In genomic region chr14:76217178-76217500, GRCm38 (mm10) we compare ENCODE assay signal across 11 mouse cellular contexts.
A peak's percentile ranks its signal among the peaks of the same experiment; 100 is the strongest.
DNase-seq lines count a peak whose midpoint lies in the region; ATAC-seq lines count a peak whose summit lies in the region.
"Had no signal": no experiment of that assay in that cellular context is flagged by ENCODE, and none has a peak within 500 bp of the region (broad histone marks: within the 10 kb centered on the region; RNA-seq: fewer than 3 reads in every experiment).

No protein-coding gene starts in this region.

- DNase-seq in heart, adult 9 months (ENCODE audit: low spot score in 2 of 2) = no peak
- peak; percentile 75 for DNase-seq in T-cell, adult 2 months (ENCODE audit: low spot score)
- DNase-seq in testis, postnatal 10 days (ENCODE audit: low spot score) = peak; percentile 32
- DNase-seq in heart, postnatal 36 days = no peak
- DNase-seq: adrenal gland, adult 8-10 months; cerebellum, adult 8-10 months; midbrain, embryonic 14.5 days had no signal

- peaks cover 2% of the 10 kb centered on the region; the same call in 1 of the 2 replicates for H3K36me3 ChIP-seq in heart, embryonic 16.5 days (ENCODE audit: control insufficient read depth, insufficient read depth)
- no peaks in the 10 kb centered on the region for H3K36me3 ChIP-seq in liver, embryonic 15.5 days (replicated peaks)
- no peaks in the 10 kb centered on the region for H3K36me3 ChIP-seq in forebrain, embryonic 12.5 days (replicated peaks)

- intact Hi-C loops in heart, postnatal 36 days (cut with DNase I) = no loop called here

- H3K4me3 ChIP-seq in heart, embryonic 16.5 days (ENCODE audit: low read length) = no peak overlapping the region
- no peak overlapping the region for H3K4me3 ChIP-seq in liver, embryonic 15.5 days (replicated peaks)
- H3K4me3 ChIP-seq in forebrain, embryonic 12.5 days (replicated peaks) = no peak overlapping the region

- no peaks in the 10 kb centered on the region for H3K27me3 ChIP-seq in heart, embryonic 16.5 days (ENCODE audit: control insufficient read depth, insufficient read depth, low read length)
- H3K27me3 ChIP-seq in liver, embryonic 15.5 days = no peaks in the 10 kb centered on the region
- H3K27me3 ChIP-seq in forebrain, embryonic 12.5 days = 0 out of 2 replicates have a peak, but pooled peaks cover 5% of the 10 kb centered on the region

- H3K9ac ChIP-seq in heart, embryonic 16.5 days (ENCODE audit: low read length) = no peak overlapping the region
- H3K9ac ChIP-seq in liver, embryonic 15.5 days = no peak overlapping the region
- H3K9ac ChIP-seq in forebrain, embryonic 12.5 days = no peak overlapping the region

- ATAC-seq in heart, embryonic 16.5 days (replicated peaks; ENCODE audit: extremely low read depth, insufficient read depth, low FRiP score) = peak; percentile 45; the same call in 1 of the 2 replicates
- ATAC-seq in liver, embryonic 15.5 days (ENCODE audit: insufficient read depth) = no peak
- no peak for ATAC-seq in erythroid progenitor cell, adult 5-6 weeks (replicated peaks; ENCODE audit: low FRiP score, poor library complexity, severe bottlenecking)
- ATAC-seq in forebrain, embryonic 12.5 days (ENCODE audit: low FRiP score) = no peak

- 70% methylated on average over 9 of the region's 9 CpGs for WGBS in heart, embryonic 16.5 days
- 20% methylated on average over 9 of the region's 9 CpGs for WGBS in liver, embryonic 15.5 days (ENCODE audit: insufficient replicate concordance)
- 84% methylated on average over 9 of the region's 9 CpGs for WGBS in forebrain, embryonic 12.5 days

- H3K27ac ChIP-seq in heart, embryonic 16.5 days (ENCODE audit: low read length) = no peak overlapping the region
- H3K27ac ChIP-seq in liver, embryonic 15.5 days (replicated peaks) = no peak overlapping the region
- H3K27ac ChIP-seq in forebrain, embryonic 12.5 days = no peak overlapping the region

- no peaks in the 10 kb centered on the region; the same call in 1 of the 2 replicates for H3K4me1 ChIP-seq in heart, embryonic 16.5 days (ENCODE audit: control insufficient read depth, insufficient read depth, low read length)
- peaks cover 1% of the 10 kb centered on the region for H3K4me1 ChIP-seq in liver, embryonic 15.5 days (replicated peaks)
- H3K4me1 ChIP-seq in forebrain, embryonic 12.5 days = peaks cover 15% of the 10 kb centered on the region

- peaks cover 10% of the 10 kb centered on the region for H3K9me3 ChIP-seq in heart, embryonic 16.5 days (replicated peaks; ENCODE audit: control insufficient read depth, low read length)
- no peaks in the 10 kb centered on the region for H3K9me3 ChIP-seq in liver, embryonic 15.5 days (replicated peaks)
- H3K9me3 ChIP-seq in forebrain, embryonic 12.5 days = peaks cover 10% of the 10 kb centered on the region; the same call in 1 of the 2 replicates

- H3K4me2 ChIP-seq in heart, embryonic 16.5 days (ENCODE audit: low read depth, low read length) = no peak overlapping the region
- peak overlapping the region; percentile 29; the same call in 1 of the 2 replicates for H3K4me2 ChIP-seq in liver, embryonic 15.5 days
- H3K4me2 ChIP-seq in forebrain, embryonic 12.5 days = no peak overlapping the region

Comparison
In these comparisons a context has a peak if more than half of its experiments do, and no peak if none do; other contexts are left out.
1. DNase-seq: peak in T-cell, adult 2 months (single experiment) and testis, postnatal 10 days (single experiment); none in heart, adult 9 months (0 of 2) and heart, postnatal 36 days (0 of 2).